8 mouse cellular contexts compared by ENCODE assay signal in the genomic region with DNA sequence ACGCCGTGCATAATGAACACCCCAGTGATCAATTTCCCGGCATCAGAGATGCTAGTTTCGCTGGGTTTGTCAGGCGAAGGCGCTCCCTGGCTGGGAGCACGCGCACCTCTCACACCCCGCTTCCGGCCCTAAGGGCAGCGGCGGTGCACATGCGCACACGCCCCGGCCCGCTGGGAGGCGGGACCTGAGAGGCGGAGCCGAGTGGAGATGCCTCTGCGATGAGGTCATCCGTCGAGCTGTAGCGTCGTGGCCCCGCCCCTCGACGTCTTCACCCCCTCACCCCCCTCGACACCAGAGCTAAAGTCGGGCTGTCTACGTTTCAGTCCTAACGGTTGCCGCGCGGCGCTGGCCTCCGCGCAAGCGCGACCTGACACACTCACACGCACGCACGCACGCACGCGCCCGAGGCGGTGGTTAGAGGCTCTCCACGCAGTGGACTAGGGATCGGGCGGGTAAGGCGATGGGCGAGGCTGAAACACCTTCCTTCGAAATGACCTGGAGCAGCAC. TPM values are rescaled to one million over a fixed set of nuclear protein-coding genes. Genes with fewer than 3 reads are reported as not detected.
DNase-seq lines count a peak whose midpoint lies in the region; ATAC-seq and TF ChIP-seq lines count a peak whose summit lies in the region.

No protein-coding gene starts in this region.

- peak overlapping the region; percentile 97 for H3ac ChIP-seq in C2C12 (ENCODE audit: control insufficient read depth, insufficient read length, low read depth)

- H3K4me3 ChIP-seq in C2C12 (ENCODE audit: insufficient read depth, poor library complexity, severe bottlenecking) = peak overlapping the region; percentile 82
- H3K4me3 ChIP-seq in erythroblast, embryonic 14.5 days (replicated peaks) = peak overlapping the region; percentile 99
- peak overlapping the region; percentile 77 for H3K4me3 ChIP-seq in heart, embryonic 12.5 days
- H3K4me3 ChIP-seq in liver, embryonic 12.5 days = peak overlapping the region; percentile 80
- H3K4me3 ChIP-seq in stomach, embryonic 15.5 days (replicated peaks) = peak overlapping the region; percentile 63

- H3K79me2 ChIP-seq in C2C12 (ENCODE audit: control insufficient read depth, insufficient read depth) = peaks cover 74% of the 10 kb centered on the region

- peaks cover 32% of the 10 kb centered on the region for H3K36me3 ChIP-seq in C2C12 (ENCODE audit: control insufficient read depth, insufficient read depth)
- peaks cover 30% of the 10 kb centered on the region for H3K36me3 ChIP-seq in erythroblast, embryonic 14.5 days (ENCODE audit: control insufficient read depth)
- H3K36me3 ChIP-seq in heart, embryonic 12.5 days = peaks cover 31% of the 10 kb centered on the region
- peaks cover 30% of the 10 kb centered on the region for H3K36me3 ChIP-seq in liver, embryonic 12.5 days
- H3K36me3 ChIP-seq in stomach, embryonic 15.5 days = peaks cover 20% of the 10 kb centered on the region

- no peaks in the 10 kb centered on the region for H3K9me3 ChIP-seq in erythroblast, embryonic 14.5 days (ENCODE audit: control insufficient read depth, low read length)
- H3K9me3 ChIP-seq in heart, embryonic 12.5 days (replicated peaks) = no peaks in the 10 kb centered on the region
- H3K9me3 ChIP-seq in liver, embryonic 12.5 days (replicated peaks) = no peaks in the 10 kb centered on the region
- H3K9me3 ChIP-seq in stomach, embryonic 15.5 days = no peaks in the 10 kb centered on the region

- peaks cover 40% of the 10 kb centered on the region for H3K79me3 ChIP-seq in C2C12 (ENCODE audit: low read depth)

- peak overlapping the region; percentile 92 for H3K9ac ChIP-seq in heart, embryonic 12.5 days
- H3K9ac ChIP-seq in liver, embryonic 12.5 days = peak overlapping the region; percentile 93
- H3K9ac ChIP-seq in stomach, embryonic 15.5 days = peak overlapping the region; percentile 79

- no peaks in the 10 kb centered on the region for H3K27me3 ChIP-seq in C2C12 (ENCODE audit: control insufficient read depth, insufficient read depth, insufficient read length)
- H3K27me3 ChIP-seq in erythroblast, embryonic 14.5 days (ENCODE audit: control insufficient read depth) = peaks cover 32% of the 10 kb centered on the region
- peaks cover 14% of the 10 kb centered on the region for H3K27me3 ChIP-seq in heart, embryonic 12.5 days (replicated peaks)
- peaks cover 31% of the 10 kb centered on the region for H3K27me3 ChIP-seq in liver, embryonic 12.5 days (replicated peaks)
- H3K27me3 ChIP-seq in stomach, embryonic 15.5 days (replicated peaks) = no peaks in the 10 kb centered on the region

- peak; percentile 93 for ATAC-seq in heart, embryonic 12.5 days (ENCODE audit: insufficient number of reproducible peaks, low FRiP score)
- ATAC-seq in liver, embryonic 12.5 days = peak; percentile 89
- peak; percentile 88 for ATAC-seq in stomach, embryonic 15.5 days (ENCODE audit: insufficient read depth, low FRiP score, low read depth)

- H3K4me2 ChIP-seq in heart, embryonic 12.5 days = peak overlapping the region; percentile 94
- H3K4me2 ChIP-seq in liver, embryonic 12.5 days = peak overlapping the region; percentile 95
- peak overlapping the region; percentile 95 for H3K4me2 ChIP-seq in stomach, embryonic 15.5 days

- TF ChIP-seq POLR2A in brain, embryonic 14.5 days (IDR thresholded peaks at IDR 0.05; ENCODE audit: borderline replicate concordance, extremely low read depth, insufficient read depth, insufficient read length, poor library complexity, severe bottlenecking) = peak; percentile 71; the same call in 1 of the 2 replicates

- H3K4me1 ChIP-seq in erythroblast, embryonic 14.5 days (ENCODE audit: control insufficient read depth) = peaks cover 74% of the 10 kb centered on the region
- H3K4me1 ChIP-seq in heart, embryonic 12.5 days (replicated peaks) = peaks cover 56% of the 10 kb centered on the region
- peaks cover 65% of the 10 kb centered on the region for H3K4me1 ChIP-seq in liver, embryonic 12.5 days
- H3K4me1 ChIP-seq in stomach, embryonic 15.5 days = peaks cover 57% of the 10 kb centered on the region

- WGBS in heart, embryonic 12.5 days = under 1% methylated on average over 53 of the region's 53 CpGs
- under 1% methylated on average over 53 of the region's 53 CpGs for WGBS in liver, embryonic 12.5 days (ENCODE audit: insufficient replicate concordance)
- under 1% methylated on average over 53 of the region's 53 CpGs for WGBS in stomach, embryonic 15.5 days

- DNase-seq in brain, embryonic 14.5 days (ENCODE audit: low read depth) = peak; percentile 99
- peak; percentile 98 for DNase-seq in kidney, postnatal 10 days
- peak; percentile 93 to 95 for DNase-seq in natural killer cell, adult 2 months (ENCODE audit: low spot score in 2 of 2)

- H3K27ac ChIP-seq in heart, embryonic 12.5 days (ENCODE audit: poor library complexity, severe bottlenecking) = peak overlapping the region; percentile 96
- H3K27ac ChIP-seq in liver, embryonic 12.5 days = peak overlapping the region; percentile 96
- H3K27ac ChIP-seq in stomach, embryonic 15.5 days = peak overlapping the region; percentile 94

- TF ChIP-seq CTCF in C2C12 (IDR thresholded peaks at IDR 0.05; ENCODE audit: control insufficient read depth, insufficient read depth, insufficient read length) = no peak
- no peak for TF ChIP-seq CTCF in brain, embryonic 14.5 days (IDR thresholded peaks at IDR 0.05; ENCODE audit: borderline replicate concordance, extremely low read depth, insufficient read depth, insufficient read length)

TF ChIP-seq in C2C12, 6 proteins besides CTCF, POLR2A, EP300 and RAD21:
- TF ChIP-seq MAX (IDR thresholded peaks at IDR 0.05) (peak; percentile 73), USF1 (IDR thresholded peaks at IDR 0.05; ENCODE audit: low read depth) (no peak)

RNA-seq across cellular contexts. Expression of gene Rassf1, which starts 3.0 kb away (rescaled TPM):
- polyA plus RNA-seq in C2C12 (2012; fragmentation: generic; extraction: Trizol) = 89.7 TPM
- polyA plus RNA-seq in brain, embryonic 14.5 days (2012; rRNA removed) = 31.5 and 34.2 TPM in 2 replicates
- 1.9 and 2.0 TPM in 2 replicates for polyA plus RNA-seq in erythroblast, embryonic 14.5 days (2012)
- polyA plus RNA-seq in heart, embryonic 12.5 days (2016; fragmentation: Nextera tagmentation; extraction: Ambion mirVana) = 48.2 and 49.0 TPM in 2 replicates
- 22.2 and 24.8 TPM in 2 replicates for polyA plus RNA-seq in liver, embryonic 12.5 days (2016; fragmentation: Nextera tagmentation; extraction: Ambion mirVana)
- 53.9 and 58.0 TPM in 2 replicates for polyA plus RNA-seq in stomach, embryonic 15.5 days (2015; fragmentation: Nextera tagmentation; extraction: Ambion mirVana)

RNA-seq across cellular contexts. Expression of gene Zmynd10, which starts 7.3 kb away (rescaled TPM):
- 0.43 TPM for polyA plus RNA-seq in C2C12 (2012; fragmentation: generic; extraction: Trizol)
- 7.4 and 8.4 TPM in 2 replicates for polyA plus RNA-seq in brain, embryonic 14.5 days (2012; rRNA removed)
- polyA plus RNA-seq in erythroblast, embryonic 14.5 days (2012) = 0.13 TPM in 1 of 2 replicates, not detected in the other
- polyA plus RNA-seq in heart, embryonic 12.5 days (2016; fragmentation: Nextera tagmentation; extraction: Ambion mirVana) = 0.22 and 0.35 TPM in 2 replicates
- polyA plus RNA-seq in liver, embryonic 12.5 days (2016; fragmentation: Nextera tagmentation; extraction: Ambion mirVana) = not detected in 2 replicates
- polyA plus RNA-seq in stomach, embryonic 15.5 days (2015; fragmentation: Nextera tagmentation; extraction: Ambion mirVana) = 0.63 and 0.94 TPM in 2 replicates

RNA-seq across cellular contexts. Expression of gene Tusc2, which starts 8.7 kb away (rescaled TPM):
- polyA plus RNA-seq in C2C12 (2012; fragmentation: generic; extraction: Trizol) = 15.9 TPM
- 97.6 and 109 TPM in 2 replicates for polyA plus RNA-seq in brain, embryonic 14.5 days (2012; rRNA removed)
- polyA plus RNA-seq in erythroblast, embryonic 14.5 days (2012) = 3.7 and 5.3 TPM in 2 replicates
- 60.1 and 61.4 TPM in 2 replicates for polyA plus RNA-seq in heart, embryonic 12.5 days (2016; fragmentation: Nextera tagmentation; extraction: Ambion mirVana)
- polyA plus RNA-seq in liver, embryonic 12.5 days (2016; fragmentation: Nextera tagmentation; extraction: Ambion mirVana) = 48.6 and 52.7 TPM in 2 replicates
- polyA plus RNA-seq in stomach, embryonic 15.5 days (2015; fragmentation: Nextera tagmentation; extraction: Ambion mirVana) = 42.6 and 46.1 TPM in 2 replicates

RNA-seq across cellular contexts. Expression of gene Nprl2, which starts 12.3 kb away (rescaled TPM):
- polyA plus RNA-seq in C2C12 (2012; fragmentation: generic; extraction: Trizol) = 12.8 TPM
- polyA plus RNA-seq in brain, embryonic 14.5 days (2012; rRNA removed) = 74.5 and 109 TPM in 2 replicates
- 0.03 and 0.25 TPM in 2 replicates for polyA plus RNA-seq in erythroblast, embryonic 14.5 days (2012)
- 24.4 and 25.1 TPM in 2 replicates for polyA plus RNA-seq in heart, embryonic 12.5 days (2016; fragmentation: Nextera tagmentation; extraction: Ambion mirVana)
- 15.3 and 16.0 TPM in 2 replicates for polyA plus RNA-seq in liver, embryonic 12.5 days (2016; fragmentation: Nextera tagmentation; extraction: Ambion mirVana)
- 39.1 and 39.7 TPM in 2 replicates for polyA plus RNA-seq in stomach, embryonic 15.5 days (2015; fragmentation: Nextera tagmentation; extraction: Ambion mirVana)

RNA-seq across cellular contexts. Expression of gene Cyb561d2, which starts 12.4 kb away (rescaled TPM):
- 23.7 TPM for polyA plus RNA-seq in C2C12 (2012; fragmentation: generic; extraction: Trizol)
- 34.3 and 45.7 TPM in 2 replicates for polyA plus RNA-seq in brain, embryonic 14.5 days (2012; rRNA removed)
- polyA plus RNA-seq in erythroblast, embryonic 14.5 days (2012) = 0.06 and 0.29 TPM in 2 replicates
- 16.6 and 18.4 TPM in 2 replicates for polyA plus RNA-seq in heart, embryonic 12.5 days (2016; fragmentation: Nextera tagmentation; extraction: Ambion mirVana)
- polyA plus RNA-seq in liver, embryonic 12.5 days (2016; fragmentation: Nextera tagmentation; extraction: Ambion mirVana) = 18.5 and 19.5 TPM in 2 replicates
- polyA plus RNA-seq in stomach, embryonic 15.5 days (2015; fragmentation: Nextera tagmentation; extraction: Ambion mirVana) = 26.6 and 31.3 TPM in 2 replicates

Comparison
In these comparisons a context has a peak if more than half of its experiments do, and no peak if none do; other contexts are left out.
1. Peak in every context shown above with its lines: DNase-seq, ATAC-seq, H3K4me3 ChIP-seq and H3K27ac ChIP-seq.